13 mouse cellular contexts compared by ENCODE assay signal in genomic region chr3:81562610-81563258, GRCm38 (mm10).
"Had no signal": no experiment of that assay in that cellular context is flagged by ENCODE, and none has a peak within 500 bp of the region (broad histone marks: within the 10 kb centered on the region; RNA-seq: fewer than 3 reads in every experiment).

No protein-coding gene starts in this region.

- H3K4me1 ChIP-seq: limb, embryonic 15.5 days; liver, embryonic 12.5 days; midbrain, embryonic 12.5 days; neural tube, embryonic 12.5 days had no signal

- ATAC-seq: liver, embryonic 12.5 days had no signal

- H3K36me3 ChIP-seq: limb, embryonic 15.5 days; liver, embryonic 12.5 days; midbrain, embryonic 12.5 days; neural tube, embryonic 12.5 days had no signal

- H3K27me3 ChIP-seq: limb, embryonic 15.5 days; liver, embryonic 12.5 days; midbrain, embryonic 12.5 days; neural tube, embryonic 12.5 days had no signal

- DNase-seq: kidney, postnatal 25 days; lung, embryonic 14.5 days; lung, postnatal 10 days; lung, postnatal 4 days; right cerebral cortex, postnatal 4 days; spleen, adult 18-20 months; thymus, adult 2 months; thymus, postnatal 25 days had no signal

- H3K27ac ChIP-seq: left cerebral cortex, adult 2 months; limb, embryonic 15.5 days; liver, embryonic 12.5 days; midbrain, embryonic 12.5 days; neural tube, embryonic 12.5 days had no signal

- H3K9me3 ChIP-seq: limb, embryonic 15.5 days; liver, embryonic 12.5 days; midbrain, embryonic 12.5 days; neural tube, embryonic 12.5 days had no signal

- H3K4me2 ChIP-seq: limb, embryonic 15.5 days; liver, embryonic 12.5 days; lung, embryonic 14.5 days; midbrain, embryonic 12.5 days; neural tube, embryonic 12.5 days had no signal

- H3K9ac ChIP-seq: limb, embryonic 15.5 days; liver, embryonic 12.5 days; lung, embryonic 14.5 days; midbrain, embryonic 12.5 days; neural tube, embryonic 12.5 days had no signal

- H3K4me3 ChIP-seq: left cerebral cortex, adult 2 months; limb, embryonic 15.5 days; liver, embryonic 12.5 days; midbrain, embryonic 12.5 days; neural tube, embryonic 12.5 days had no signal
